Mouse (Mus musculus) layer of hippocampus, postnatal 25 days (tissue): Measurements from ENCODE around the gene Hdac7. TPM values are rescaled to one million over a fixed set of nuclear protein-coding genes. Genes with fewer than 3 reads are reported as not detected.

Source experiments
- DNase-seq, 2 experiments: peaks; one replicate each; pipeline ENCODE4 v3.0.0; 2022; ENCODE audit warnings: mixed read lengths in 2 of 2, low spot score in 1 of 2; ENCODE audit errors: extremely low spot score in 1 of 2
- total RNA-seq, 2 experiments: library from RNA; stranded (reverse); gene quantifications; 2 replicates each; pipeline ENCODE4 v1.2.3; 2021

Gene Hdac7
- total RNA-seq, 2 experiments from 2014 or later = 15.6 to 30.1 TPM

DNA sequence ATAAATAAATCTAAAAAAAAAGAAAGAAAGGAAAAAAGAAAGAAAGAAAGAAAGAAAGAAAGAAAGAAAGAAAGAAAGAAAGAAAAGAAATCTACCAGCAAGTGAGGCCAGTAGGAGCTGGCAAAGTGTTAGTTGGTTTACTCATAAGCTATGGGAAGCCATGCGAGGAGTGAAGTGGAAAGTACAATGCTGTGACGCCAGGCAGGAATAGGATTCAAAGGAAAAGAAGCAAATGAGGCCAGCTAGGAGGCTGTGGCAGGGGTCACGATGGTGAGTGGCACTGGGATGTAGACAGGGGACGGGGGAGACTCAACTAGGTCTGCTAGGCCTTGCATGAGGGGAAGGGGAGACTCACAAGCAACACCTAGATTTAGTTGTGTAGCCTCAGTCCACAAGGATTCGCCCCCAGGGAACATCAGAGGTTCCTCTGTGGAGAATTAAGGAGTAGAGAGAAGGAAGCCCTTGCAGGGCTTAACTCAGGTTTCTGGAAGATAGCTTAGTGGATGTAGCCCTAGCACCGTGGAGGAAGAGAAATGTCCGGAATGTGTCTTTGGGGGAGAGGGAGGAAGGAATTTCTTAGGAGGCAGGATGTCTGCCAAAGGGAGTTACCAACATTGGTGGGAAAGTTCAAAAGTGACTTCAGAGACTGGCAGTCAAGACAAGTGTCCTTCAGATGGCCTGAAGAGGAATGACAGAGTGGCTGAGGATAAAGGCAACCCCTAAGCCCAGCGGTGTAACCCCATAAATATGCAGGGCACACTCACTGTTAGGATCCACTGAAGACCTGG is 65.8 kb downstream of the Hdac7 start, which contains the start of gene Slc48a1:
TSS of gene Slc48a1 (plus strand) at position 210 of the 788 bp plus-strand sequence.
- no peak for DNase-seq

- no peak for DNase-seq
Measured at GRCm38 (mm10) chr15:97776919-97777318, 67.4 kb downstream of the Hdac7 start.

DNA sequence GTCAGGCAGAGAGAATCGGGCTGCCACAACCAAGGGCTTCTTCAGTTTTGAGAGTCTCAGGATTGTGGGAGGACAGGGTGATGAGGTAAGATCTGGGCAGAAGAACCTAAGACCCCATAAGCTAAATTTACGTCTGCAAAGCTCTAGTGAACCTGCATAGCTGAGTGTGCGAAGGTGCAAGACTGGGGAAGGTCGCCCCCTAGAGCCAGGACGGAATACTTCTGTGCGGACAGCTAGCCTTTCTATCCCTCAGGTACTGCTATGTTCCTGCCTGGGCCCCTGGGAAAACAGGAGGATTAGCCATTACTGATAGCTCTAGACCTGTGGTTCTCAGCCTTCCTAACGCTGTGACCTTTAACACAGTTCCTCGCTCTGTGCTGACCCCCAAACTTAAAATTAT is 67.8 kb downstream of the Hdac7 start:
- peak; percentile 56 to 87 for DNase-seq

DNA sequence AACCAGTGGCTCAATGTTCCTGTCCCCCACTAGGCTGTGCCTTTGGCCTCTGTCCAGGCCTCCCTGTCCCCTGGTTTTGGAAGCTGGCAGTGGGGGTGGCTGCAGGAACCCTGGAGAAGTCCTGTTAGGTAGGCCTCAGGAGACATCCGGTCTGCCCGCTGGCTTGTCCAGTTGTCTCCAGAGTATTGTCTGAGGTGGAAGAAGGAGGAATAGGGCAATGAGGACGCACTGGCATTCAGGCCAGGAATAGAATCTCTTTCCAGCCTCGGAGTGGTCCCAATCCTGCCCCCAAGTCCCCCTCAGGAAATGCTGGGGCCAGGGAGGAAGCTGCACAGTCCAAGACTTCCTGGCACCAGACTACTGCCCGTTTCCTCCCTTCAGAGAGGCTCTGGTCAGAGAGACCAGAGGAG is 70.3 kb downstream of the Hdac7 start:
- DNase-seq = no peak

DNA sequence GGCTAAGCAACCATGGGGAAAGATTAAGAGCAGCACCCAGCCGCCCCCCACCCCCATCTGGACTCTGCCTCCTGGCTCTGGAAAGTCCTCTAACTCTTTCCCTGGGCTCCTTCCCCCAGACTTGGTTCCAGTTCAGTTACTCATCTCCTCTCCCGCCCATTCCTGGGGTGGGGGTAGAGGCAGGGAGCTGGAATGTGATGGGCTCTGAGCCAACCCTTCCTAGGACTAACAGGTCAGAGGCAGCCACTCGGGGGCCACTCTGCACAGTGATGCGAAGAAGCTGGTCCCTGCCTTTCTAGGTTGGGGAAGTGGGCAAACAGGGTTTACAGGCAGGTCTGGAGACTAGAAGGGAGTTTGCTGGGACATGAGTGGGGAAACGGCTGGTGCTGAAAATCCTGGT is 71.2 kb downstream of the Hdac7 start:
- no peak for DNase-seq

- DNase-seq = no peak
Measured at GRCm38 (mm10) chr15:97770280-97770679, 74.0 kb downstream of the Hdac7 start.

GRCm38 (mm10) chr15:97768192-97768591 is 76.1 kb downstream of the Hdac7 start:
- DNase-seq = no peak

DNA sequence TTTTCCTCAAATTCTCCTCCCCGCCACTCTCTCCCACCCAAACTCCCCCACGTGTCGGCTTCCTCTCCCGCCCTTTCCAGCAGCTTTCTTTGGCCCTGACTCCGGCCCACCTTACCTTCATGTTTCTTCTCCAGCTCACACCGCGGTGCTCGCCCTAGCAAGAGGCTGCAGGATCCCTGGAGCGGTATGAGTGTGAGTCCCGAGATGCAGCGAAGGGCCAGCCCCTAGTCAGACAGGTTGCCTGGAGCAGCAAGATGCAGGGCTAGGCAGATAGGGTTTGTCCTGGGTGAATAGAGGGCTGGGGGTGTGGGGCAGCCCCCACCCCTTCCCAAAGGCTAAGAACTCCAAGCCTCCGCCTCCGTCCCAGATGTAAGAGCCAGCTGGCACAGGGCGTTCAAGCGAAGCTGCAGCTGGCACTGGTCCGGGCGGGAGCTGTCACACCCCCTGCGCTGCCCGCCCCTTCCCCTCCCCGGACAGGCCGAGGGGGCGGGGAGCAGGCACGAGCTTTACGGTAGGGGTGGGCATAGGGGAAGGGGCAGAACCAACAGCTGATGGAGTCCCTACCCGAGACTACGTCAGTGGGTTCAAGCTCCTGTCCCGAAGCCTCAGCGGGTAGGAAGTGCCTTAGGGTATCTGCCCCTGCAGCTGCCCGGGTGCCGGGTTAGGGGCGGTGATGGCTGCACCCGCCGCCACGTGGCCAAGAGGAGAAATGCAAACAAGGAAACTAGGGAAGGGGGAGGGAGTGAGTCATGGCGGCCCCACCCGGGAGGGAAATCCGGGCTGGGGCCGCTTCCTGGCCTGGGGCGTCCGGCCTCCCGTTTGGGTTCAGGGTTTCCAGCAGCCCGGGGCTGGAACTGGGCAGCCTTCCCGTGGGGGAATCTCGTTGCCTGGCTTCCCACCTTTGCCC is 76.8 kb downstream of the Hdac7 start, which contains the start of gene Rapgef3:
TSS of gene Rapgef3 (minus strand) at position 693 of the 907 bp plus-strand sequence.
- DNase-seq = peak; percentile 67 to 74

- DNase-seq = no peak
Measured at GRCm38 (mm10) chr15:97766594-97767279, 77.6 kb downstream of the Hdac7 start.

DNA sequence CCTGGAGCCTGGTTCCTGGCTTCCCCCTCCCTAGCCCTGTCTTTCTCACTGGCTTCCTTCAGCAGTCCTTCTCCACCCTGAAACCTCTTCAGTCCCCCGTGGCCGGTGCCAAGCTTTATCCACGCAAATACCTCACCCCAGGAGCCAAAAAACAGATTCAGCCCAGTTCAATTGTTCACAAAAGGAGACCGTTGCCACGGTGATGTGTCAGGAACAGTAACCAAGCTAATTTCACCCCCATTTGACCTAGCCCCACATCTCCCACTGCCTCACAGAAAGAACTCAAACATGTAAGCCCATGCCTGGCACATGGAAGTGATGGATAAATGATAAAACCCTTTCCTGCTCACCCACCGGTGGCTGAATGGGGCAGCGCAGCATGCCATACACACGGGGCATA is 78.1 kb downstream of the Hdac7 start:
- no peak for DNase-seq

- no peak for DNase-seq
Measured at GRCm38 (mm10) chr15:97765090-97765794, 79.1 kb downstream of the Hdac7 start.

GRCm38 (mm10) chr15:97764532-97764931 is 79.8 kb downstream of the Hdac7 start:
- no peak for DNase-seq

DNA sequence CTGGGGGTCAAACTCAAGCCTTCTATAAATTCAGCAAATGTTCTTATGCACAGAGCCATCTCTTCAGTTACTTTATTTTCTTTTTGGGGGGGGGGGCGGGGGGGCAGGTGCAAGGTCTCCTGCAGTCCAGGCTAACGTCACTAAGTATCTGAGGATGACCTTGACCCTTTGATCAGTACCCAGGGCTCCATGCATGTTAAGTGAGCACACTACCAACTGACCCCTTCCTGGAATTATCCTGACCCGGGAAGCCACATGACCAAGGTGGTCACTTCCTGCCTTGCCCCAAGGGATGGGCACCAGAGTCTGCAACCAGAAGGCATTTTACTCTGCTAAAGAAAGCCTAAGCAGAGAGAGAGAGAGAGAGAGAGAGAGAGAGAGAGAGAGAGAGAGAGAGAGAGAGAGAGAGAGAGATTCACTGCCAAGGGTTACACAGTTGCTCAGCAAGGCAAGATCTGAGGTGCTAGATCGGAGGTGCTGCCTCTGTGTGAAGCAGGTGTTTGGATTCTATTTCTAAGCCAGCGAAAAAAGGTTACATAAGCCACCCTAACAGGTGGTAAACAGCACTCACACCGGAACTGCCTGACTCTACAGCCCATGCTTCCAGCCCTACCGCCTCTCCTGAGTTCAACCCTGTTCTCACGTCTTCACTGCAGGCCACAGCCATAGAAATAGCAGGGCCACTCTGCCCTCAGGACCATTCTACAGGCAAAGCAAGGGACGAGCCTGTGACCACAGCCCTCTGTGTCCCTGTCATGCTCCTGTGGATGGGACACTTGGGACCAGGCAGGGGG is 80.8 kb downstream of the Hdac7 start:
- DNase-seq = no peak

DNA sequence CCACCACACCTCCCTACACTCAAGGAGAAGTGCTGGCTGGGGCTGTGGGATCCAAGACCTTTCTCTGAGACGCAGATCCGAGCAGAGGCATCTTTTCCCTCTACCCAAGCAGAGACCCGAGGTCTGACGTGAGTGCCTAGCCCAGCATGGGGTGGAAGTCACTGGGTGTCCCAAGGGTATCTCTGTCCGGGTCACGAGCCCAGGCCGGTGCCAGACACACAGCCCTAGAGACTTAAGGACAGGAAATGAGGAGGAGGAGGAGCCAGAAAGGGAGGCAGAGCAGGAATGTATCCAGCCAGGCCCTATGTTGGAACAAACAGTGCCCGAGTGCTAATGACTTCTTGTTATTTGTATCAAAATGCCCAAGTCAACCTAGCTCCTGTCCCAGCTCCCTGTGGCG is 81.6 kb downstream of the Hdac7 start:
- DNase-seq = no peak

- DNase-seq = no peak
Measured at GRCm38 (mm10) chr15:97761438-97761837, 82.9 kb downstream of the Hdac7 start.

GRCm38 (mm10) chr15:97760952-97761351 is 83.3 kb downstream of the Hdac7 start:
- no peak for DNase-seq

DNA sequence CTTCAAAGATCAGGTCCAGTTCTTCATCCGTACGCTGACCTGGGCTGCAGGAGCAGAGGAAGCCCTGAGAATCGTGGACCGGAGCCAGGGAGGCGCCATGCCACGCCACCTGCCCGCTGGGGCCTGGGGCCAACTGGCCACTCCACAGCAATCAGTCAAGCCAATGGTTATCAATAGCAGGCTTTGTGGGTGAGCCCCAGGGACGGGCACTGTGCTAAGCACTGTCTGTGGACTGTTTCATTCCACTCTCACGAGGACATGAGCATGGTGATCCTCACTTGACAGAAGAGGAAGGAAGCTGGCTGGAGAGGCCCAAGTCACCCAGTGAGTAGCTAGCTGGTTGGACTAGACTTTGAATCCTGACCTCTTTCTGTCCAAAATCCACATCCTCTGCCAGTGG is 84.3 kb downstream of the Hdac7 start:
- DNase-seq = peak in 1 of 2 experiments; percentile 62

GRCm38 (mm10) chr15:97755361-97755760 is 88.9 kb downstream of the Hdac7 start:
- no peak for DNase-seq

- DNase-seq = no peak
Measured at GRCm38 (mm10) chr15:97754476-97754875, 89.8 kb downstream of the Hdac7 start.
